In genomic region chr7:139381877-139382276, GRCm38 (mm10) we compare ENCODE assay signal across 31 mouse cellular contexts.
"Had no signal": no experiment of that assay in that cellular context is flagged by ENCODE, and none has a peak within 500 bp of the region (broad histone marks: within the 10 kb centered on the region; RNA-seq: fewer than 3 reads in every experiment).

No protein-coding gene starts in this region.

- H3K27ac ChIP-seq: left cerebral cortex, adult 2 months; limb, embryonic 10.5 days; limb, embryonic 12.5 days; limb, embryonic 13.5 days; limb, embryonic 15.5 days; liver, embryonic 12.5 days; liver, embryonic 13.5 days; liver, embryonic 14.5 days; liver, embryonic 15.5 days; lung, embryonic 15.5 days; macrophage; midbrain, embryonic 10.5 days; midbrain, embryonic 12.5 days; midbrain, embryonic 13.5 days; midbrain, embryonic 15.5 days; neural tube, embryonic 12.5 days had no signal

- H3K4me2 ChIP-seq: limb, embryonic 12.5 days; limb, embryonic 13.5 days; limb, embryonic 15.5 days; liver, embryonic 11.5 days; liver, embryonic 12.5 days; liver, embryonic 13.5 days; liver, embryonic 15.5 days; lung, embryonic 14.5 days; lung, embryonic 15.5 days; midbrain, embryonic 12.5 days; midbrain, embryonic 13.5 days; midbrain, embryonic 15.5 days; neural tube, embryonic 12.5 days had no signal

- H3K36me3 ChIP-seq: limb, embryonic 10.5 days; limb, embryonic 12.5 days; limb, embryonic 13.5 days; limb, embryonic 15.5 days; liver, embryonic 12.5 days; liver, embryonic 13.5 days; liver, embryonic 15.5 days; lung, embryonic 15.5 days; midbrain, embryonic 10.5 days; midbrain, embryonic 12.5 days; midbrain, embryonic 13.5 days; midbrain, embryonic 15.5 days; neural tube, embryonic 12.5 days had no signal

- H3K27me3 ChIP-seq: limb, embryonic 12.5 days; limb, embryonic 13.5 days; limb, embryonic 15.5 days; liver, embryonic 12.5 days; liver, embryonic 13.5 days; lung, embryonic 15.5 days; megakaryocyte, embryonic 14.5 days; midbrain, embryonic 12.5 days; midbrain, embryonic 13.5 days; midbrain, embryonic 15.5 days; neural tube, embryonic 12.5 days had no signal

- H3K4me3 ChIP-seq: left cerebral cortex, adult 2 months; limb, embryonic 10.5 days; limb, embryonic 12.5 days; limb, embryonic 13.5 days; limb, embryonic 15.5 days; liver, embryonic 12.5 days; liver, embryonic 13.5 days; liver, embryonic 15.5 days; lung, embryonic 15.5 days; megakaryocyte, embryonic 14.5 days; midbrain, embryonic 10.5 days; midbrain, embryonic 12.5 days; midbrain, embryonic 13.5 days; midbrain, embryonic 15.5 days; myocyte; neural tube, embryonic 12.5 days had no signal

- H3K9ac ChIP-seq: limb, embryonic 12.5 days; limb, embryonic 13.5 days; limb, embryonic 15.5 days; liver, embryonic 12.5 days; liver, embryonic 13.5 days; liver, embryonic 14.5 days; liver, embryonic 15.5 days; liver, postnatal 0 days; lung, embryonic 14.5 days; lung, embryonic 15.5 days; midbrain, embryonic 12.5 days; midbrain, embryonic 13.5 days; midbrain, embryonic 15.5 days; neural tube, embryonic 12.5 days had no signal

- H3K4me1 ChIP-seq: limb, embryonic 10.5 days; limb, embryonic 12.5 days; midbrain, embryonic 10.5 days; midbrain, embryonic 12.5 days; midbrain, embryonic 15.5 days; neural tube, embryonic 12.5 days had no signal

- ATAC-seq: liver, embryonic 12.5 days; liver, postnatal 0 days; lung, postnatal 0 days; midbrain, embryonic 13.5 days; midbrain, embryonic 15.5 days; midbrain, embryonic 16.5 days had no signal

- DNase-seq: left cerebral cortex, postnatal 4 days; liver; liver, embryonic 13.5 days; liver, postnatal 0 days; lung, adult 18-20 months; lung, adult 2 months; lung, embryonic 14.5 days; lung, postnatal 10 days; lung, postnatal 14 days; lung, postnatal 36 days; lung, postnatal 4 days had no signal

- H3K9me3 ChIP-seq: limb, embryonic 10.5 days; limb, embryonic 12.5 days; limb, embryonic 13.5 days; limb, embryonic 15.5 days; liver, embryonic 12.5 days; liver, embryonic 13.5 days; liver, embryonic 15.5 days; lung, embryonic 15.5 days; megakaryocyte, embryonic 14.5 days; midbrain, embryonic 10.5 days; midbrain, embryonic 12.5 days; midbrain, embryonic 13.5 days; midbrain, embryonic 15.5 days; neural tube, embryonic 12.5 days had no signal
